ENCODE assay signal across 8 mouse cellular contexts in the genomic region with DNA sequence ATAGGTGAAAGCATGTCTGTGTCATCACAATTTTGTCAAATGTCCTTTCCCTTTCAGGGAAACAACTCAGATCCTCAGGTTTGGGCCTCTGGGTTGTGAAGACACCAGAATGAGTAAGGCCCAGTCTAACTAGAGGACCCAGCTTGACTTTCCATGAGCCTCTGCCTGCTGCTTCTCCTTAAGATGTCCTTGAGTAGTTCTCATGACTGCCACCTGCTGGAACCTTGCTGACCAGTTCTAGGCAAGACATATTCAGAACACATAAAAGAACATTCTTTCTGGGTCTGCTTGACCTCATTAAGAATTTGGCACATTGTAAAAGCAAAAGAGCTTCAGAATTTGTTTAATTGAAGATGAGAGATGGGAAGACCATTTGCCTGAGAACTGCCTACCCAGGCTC. TPM values are rescaled to one million over a fixed set of nuclear protein-coding genes. Genes with fewer than 3 reads are reported as not detected.
A peak's percentile ranks its signal among the peaks of the same experiment; 100 is the strongest.
DNase-seq lines count a peak whose midpoint lies in the region; ATAC-seq and TF ChIP-seq lines count a peak whose summit lies in the region.

No protein-coding gene starts in this region.

- H3K4me1 ChIP-seq in intestine, postnatal 0 days (replicated peaks; ENCODE audit: control insufficient read depth, insufficient read depth, low read length): no peaks in the 10 kb centered on the region
- no peaks in the 10 kb centered on the region for H3K4me1 ChIP-seq in intestine, embryonic 15.5 days (replicated peaks)
- no peaks in the 10 kb centered on the region for H3K4me1 ChIP-seq in embryonic facial prominence, embryonic 11.5 days (ENCODE audit: control insufficient read depth, insufficient read depth, low read length)
- no peaks in the 10 kb centered on the region for H3K4me1 ChIP-seq in limb, embryonic 12.5 days (replicated peaks)

- H3K27ac ChIP-seq in intestine, postnatal 0 days (ENCODE audit: low read depth, low read length): no peak overlapping the region
- no peak overlapping the region for H3K27ac ChIP-seq in intestine, embryonic 15.5 days
- no peak overlapping the region for H3K27ac ChIP-seq in embryonic facial prominence, embryonic 11.5 days (replicated peaks; ENCODE audit: low read depth, low read length)
- H3K27ac ChIP-seq in limb, embryonic 12.5 days: no peak overlapping the region

- peak; percentile 63 for DNase-seq in ZHBTc4 (ENCODE audit: low read depth, low spot score)
- DNase-seq in embryonic facial prominence, embryonic 11.5 days (ENCODE audit: low spot score): peak; percentile 70
- DNase-seq in kidney, adult 18-20 months: peak; percentile 38
- peak; percentile 42 for DNase-seq in right cerebral cortex, adult 18-20 months

- H3K36me3 ChIP-seq in intestine, postnatal 0 days (ENCODE audit: control insufficient read depth, insufficient read depth): peaks cover 3% of the 10 kb centered on the region; the same call in 1 of the 2 replicates
- no peaks in the 10 kb centered on the region for H3K36me3 ChIP-seq in intestine, embryonic 15.5 days
- no peaks in the 10 kb centered on the region for H3K36me3 ChIP-seq in embryonic facial prominence, embryonic 11.5 days (replicated peaks; ENCODE audit: control insufficient read depth, insufficient read depth, low read depth, low read length)
- no peaks in the 10 kb centered on the region for H3K36me3 ChIP-seq in limb, embryonic 12.5 days

- H3K9ac ChIP-seq in intestine, postnatal 0 days (ENCODE audit: low read depth, low read length): no peak overlapping the region
- H3K9ac ChIP-seq in intestine, embryonic 15.5 days: no peak overlapping the region
- H3K9ac ChIP-seq in embryonic facial prominence, embryonic 11.5 days (replicated peaks; ENCODE audit: low read length): no peak overlapping the region
- no peak overlapping the region for H3K9ac ChIP-seq in limb, embryonic 12.5 days (replicated peaks)

- no peak overlapping the region for H3K4me2 ChIP-seq in intestine, postnatal 0 days (replicated peaks; ENCODE audit: low read depth)
- H3K4me2 ChIP-seq in intestine, embryonic 15.5 days (replicated peaks): no peak overlapping the region
- H3K4me2 ChIP-seq in embryonic facial prominence, embryonic 11.5 days (ENCODE audit: low read depth, low read length): no peak overlapping the region
- no peak overlapping the region for H3K4me2 ChIP-seq in limb, embryonic 12.5 days

- H3K4me3 ChIP-seq in intestine, postnatal 0 days (ENCODE audit: low read depth, low read length): no peak overlapping the region
- H3K4me3 ChIP-seq in intestine, embryonic 15.5 days (replicated peaks): no peak overlapping the region
- H3K4me3 ChIP-seq in embryonic facial prominence, embryonic 11.5 days (ENCODE audit: low read depth, low read length): no peak overlapping the region
- no peak overlapping the region for H3K4me3 ChIP-seq in limb, embryonic 12.5 days (replicated peaks)

- TF ChIP-seq CTCF in intestine, postnatal 0 days (IDR thresholded peaks at IDR 0.05; ENCODE audit: low read depth): peak; percentile 71

- H3K9me3 ChIP-seq in intestine, postnatal 0 days (ENCODE audit: control insufficient read depth): no peaks in the 10 kb centered on the region
- no peaks in the 10 kb centered on the region for H3K9me3 ChIP-seq in intestine, embryonic 15.5 days
- H3K9me3 ChIP-seq in embryonic facial prominence, embryonic 11.5 days (replicated peaks; ENCODE audit: control insufficient read depth, low read length): no peaks in the 10 kb centered on the region
- no peaks in the 10 kb centered on the region for H3K9me3 ChIP-seq in limb, embryonic 12.5 days

- no peaks in the 10 kb centered on the region for H3K27me3 ChIP-seq in intestine, postnatal 0 days (replicated peaks; ENCODE audit: control insufficient read depth, insufficient read depth, low read length)
- H3K27me3 ChIP-seq in intestine, embryonic 15.5 days (replicated peaks): no peaks in the 10 kb centered on the region
- no peaks in the 10 kb centered on the region for H3K27me3 ChIP-seq in embryonic facial prominence, embryonic 11.5 days (ENCODE audit: control insufficient read depth, insufficient read depth, low read length)
- no peaks in the 10 kb centered on the region for H3K27me3 ChIP-seq in limb, embryonic 12.5 days

- no peak for ATAC-seq in intestine, postnatal 0 days
- ATAC-seq in intestine, embryonic 15.5 days: no peak
- ATAC-seq in embryonic facial prominence, embryonic 11.5 days (replicated peaks; ENCODE audit: insufficient number of reproducible peaks, low FRiP score, low TSS enrichment, low read depth): no peak
- 0 out of 2 replicates have a peak, but pooled peaks have one; percentile 52 for ATAC-seq in limb, embryonic 12.5 days (ENCODE audit: insufficient number of reproducible peaks, insufficient read depth, low FRiP score, low TSS enrichment, low read depth)
- ATAC-seq in megakaryocyte-erythroid progenitor cell, adult 5-6 weeks (replicated peaks; ENCODE audit: low FRiP score, low TSS enrichment, poor library complexity, severe bottlenecking): no peak

RNA-seq across cellular contexts. Expression of gene Vgll2, which starts 50.2 kb away (rescaled TPM):
- polyA plus RNA-seq in intestine, postnatal 0 days (2015; fragmentation: Nextera tagmentation; extraction: Ambion mirVana): not detected in 2 replicates
- polyA plus RNA-seq in intestine, embryonic 15.5 days (2015; fragmentation: Nextera tagmentation; extraction: Ambion mirVana): 0.25 TPM in 1 of 2 replicates, not detected in the other
- 3.7 and 4.4 TPM in 2 replicates for polyA plus RNA-seq in embryonic facial prominence, embryonic 11.5 days (2014; fragmentation: Nextera tagmentation; extraction: Ambion mirVana)
- polyA plus RNA-seq in limb, embryonic 12.5 days (2016; fragmentation: Nextera tagmentation; extraction: Ambion mirVana): 26.3 and 28.9 TPM in 2 replicates
- not detected in 2 replicates for total RNA-seq in megakaryocyte-erythroid progenitor cell, adult 5-6 weeks (2014; fragmentation: Nextera tagmentation)
- total RNA-seq in megakaryocyte-erythroid progenitor cell, adult 5-6 weeks (2017): not detected in 2 replicates
